Mouse (Mus musculus) neural tube, embryonic 13.5 days (tissue): ENCODE measurements at regions not wholly inside any gene's neighbourhood (a gene's known extent, or its start where the extent isn't known, plus 50 kb on each side); places are given as distances from the start of the nearest gene placed in this dataset.
"Not testable (repeated sequence)": the region's sequence is repeated elsewhere in the genome, so short reads cannot be mapped to it uniquely, and the experiment has no call there.

Source experiments
- ATAC-seq: fragments of 200-750 bp; cut with Nextera tagmentation; 2 replicates; pipeline ENCODE4 v1.8.0; 2017; ENCODE audit warnings: low read depth, mild to moderate bottlenecking, moderate TSS enrichment, moderate library complexity
- H3K27ac ChIP-seq: fragments of 300-500 bp; sonication (generic); replicated peaks from 2 replicates; pipeline ENCODE4 v1.5.1; 2015; ENCODE audit warnings: moderate library complexity, mild to moderate bottlenecking, inconsistent platforms
- H3K27me3 ChIP-seq: fragments of 300-500 bp; sonication (generic); 2 replicates; pipeline ENCODE4 v1.6.1; 2015; ENCODE audit warnings: mild to moderate bottlenecking, inconsistent platforms
- H3K36me3 ChIP-seq: fragments of 300-500 bp; sonication (generic); 2 replicates; pipeline ENCODE4 v1.6.1; 2015; ENCODE audit warnings: mild to moderate bottlenecking, inconsistent platforms
- H3K4me1 ChIP-seq: fragments of 300-500 bp; sonication (generic); replicated peaks from 2 replicates; pipeline ENCODE4 v1.6.1; 2015; ENCODE audit warnings: inconsistent platforms
- H3K4me2 ChIP-seq: fragments of 300-500 bp; sonication (generic); 2 replicates; pipeline ENCODE4 v1.6.1; 2015; ENCODE audit warnings: inconsistent platforms, mild to moderate bottlenecking, moderate library complexity
- H3K4me3 ChIP-seq: fragments of 300-500 bp; sonication (generic); 2 replicates; pipeline ENCODE4 v1.5.1; 2015; ENCODE audit warnings: mild to moderate bottlenecking, inconsistent platforms
- H3K9ac ChIP-seq: fragments of 300-500 bp; sonication (generic); 2 replicates; pipeline ENCODE4 v1.6.1; 2015; ENCODE audit warnings: moderate library complexity, mild to moderate bottlenecking, inconsistent platforms
- H3K9me3 ChIP-seq: fragments of 300-500 bp; sonication (generic); 2 replicates; pipeline ENCODE4 v1.6.1; 2016; ENCODE audit warnings: inconsistent platforms
- WGBS: fragments of 180-500 bp; shearing (Covaris S2); methylation state at CpG from one replicate; pipeline ENCODE4 v1.1.7; 2015; 5-methylcytosine and 5-hydroxymethylcytosine counted together

- Histone ChIP-seq H3K27me3 (no peaks in the 10 kb centered on the region), H3K27ac (no peak overlapping the region), H3K4me2 (no peak overlapping the region), H3K4me1 (no peaks in the 10 kb centered on the region), H3K9me3 (no peaks in the 10 kb centered on the region), H3K4me3 (no peak overlapping the region), H3K9ac (no peak overlapping the region), H3K36me3 (no peaks in the 10 kb centered on the region)
- ATAC-seq, result no peak
- 86% methylated on average over 11 of the region's 11 CpGs for WGBS
Measured at GRCm38 (mm10) chr6:5663433-5664175, 61.8 kb upstream of the Dync1i1 start.

GRCm38 (mm10) chr6:5645150-5645732 lies 80.2 kb upstream of the Dync1i1 start:
- Histone ChIP-seq H3K36me3 (no peaks in the 10 kb centered on the region), H3K4me3 (no peak overlapping the region), H3K27me3 (no peaks in the 10 kb centered on the region), H3K9ac (no peak overlapping the region), H3K4me2 (no peak overlapping the region), H3K27ac (no peak overlapping the region), H3K4me1 (no peaks in the 10 kb centered on the region), H3K9me3 (no peaks in the 10 kb centered on the region)
- ATAC-seq, result peak; percentile 65
- WGBS, result 30% methylated on average over 9 of the region's 9 CpGs

- Histone ChIP-seq H3K27ac (no peak overlapping the region), H3K27me3 (no peaks in the 10 kb centered on the region), H3K36me3 (no peaks in the 10 kb centered on the region), H3K4me3 (no peak overlapping the region), H3K9me3 (no peaks in the 10 kb centered on the region), H3K4me2 (no peak overlapping the region), H3K9ac (no peak overlapping the region), H3K4me1 (no peaks in the 10 kb centered on the region)
- WGBS, result 84% methylated on average over 9 of the region's 9 CpGs
- ATAC-seq, result no peak
Measured at GRCm38 (mm10) chr6:5634222-5634621, 91.2 kb upstream of the Dync1i1 start.

GRCm38 (mm10) chr6:5633036-5633708 lies 92.3 kb upstream of the Dync1i1 start:
- ATAC-seq, result peak; percentile 84

GRCm38 (mm10) chr6:5624085-5624484 lies 101.4 kb upstream of the Dync1i1 start:
- no peak overlapping the region for H3K4me2 ChIP-seq
- H3K9me3 ChIP-seq, result peaks cover 4% of the 10 kb centered on the region; the same call in 1 of the 2 replicates
- H3K36me3 ChIP-seq, result no peaks in the 10 kb centered on the region
- 87% methylated on average over 2 of the region's 2 CpGs for WGBS
- no peak overlapping the region for H3K4me3 ChIP-seq
- no peak overlapping the region for H3K27ac ChIP-seq
- no peaks in the 10 kb centered on the region for H3K4me1 ChIP-seq
- ATAC-seq, result no peak
- no peaks in the 10 kb centered on the region for H3K27me3 ChIP-seq
- no peak overlapping the region for H3K9ac ChIP-seq

More at GRCm38 (mm10) chr6:5633036-5633708, 92.3 kb upstream of the Dync1i1 start:
- Histone ChIP-seq H3K4me1 (no peaks in the 10 kb centered on the region), H3K9ac (no peak overlapping the region), H3K4me3 (no peak overlapping the region), H3K9me3 (no peaks in the 10 kb centered on the region), H3K27ac (no peak overlapping the region), H3K27me3 (no peaks in the 10 kb centered on the region), H3K4me2 (0 out of 2 replicates have a peak overlapping the region, but pooled peaks have one; percentile 9), H3K36me3 (no peaks in the 10 kb centered on the region)
- 23% methylated on average over 10 of the region's 10 CpGs for WGBS

- H3K4me2 ChIP-seq, result no peak overlapping the region
- H3K9me3 ChIP-seq, result peaks cover 4% of the 10 kb centered on the region; the same call in 1 of the 2 replicates
- H3K27ac ChIP-seq, result no peak overlapping the region
- no peaks in the 10 kb centered on the region for H3K27me3 ChIP-seq
- no peak for ATAC-seq
- WGBS, result 94% methylated on average over 3 of the region's 3 CpGs
- no peaks in the 10 kb centered on the region for H3K4me1 ChIP-seq
- no peak overlapping the region for H3K4me3 ChIP-seq
- no peaks in the 10 kb centered on the region for H3K36me3 ChIP-seq
- no peak overlapping the region for H3K9ac ChIP-seq
Measured at GRCm38 (mm10) chr6:5621582-5621981, 103.9 kb upstream of the Dync1i1 start.

- H3K27ac ChIP-seq, result no peak overlapping the region
- WGBS, result 79% methylated on average over 6 of the region's 6 CpGs
- H3K9ac ChIP-seq, result no peak overlapping the region
- H3K4me2 ChIP-seq, result no peak overlapping the region
- no peaks in the 10 kb centered on the region for H3K36me3 ChIP-seq
- no peak overlapping the region for H3K4me3 ChIP-seq
- H3K9me3 ChIP-seq, result no peaks in the 10 kb centered on the region
- no peaks in the 10 kb centered on the region for H3K4me1 ChIP-seq
- ATAC-seq, result no peak
- no peaks in the 10 kb centered on the region for H3K27me3 ChIP-seq
Measured at GRCm38 (mm10) chr6:5594011-5594410, 97.9 kb upstream of the Pdk4 start.

- WGBS, result 7% methylated on average over 10 of the region's 10 CpGs
- Histone ChIP-seq H3K27me3 (no peaks in the 10 kb centered on the region), H3K9ac (no peak overlapping the region), H3K9me3 (no peaks in the 10 kb centered on the region), H3K36me3 (no peaks in the 10 kb centered on the region), H3K4me1 (no peaks in the 10 kb centered on the region), H3K27ac (no peak overlapping the region), H3K4me2 (no peak overlapping the region), H3K4me3 (no peak overlapping the region)
- ATAC-seq, result peak; percentile 77
Measured at GRCm38 (mm10) chr6:5589635-5590034, 93.5 kb upstream of the Pdk4 start.

GRCm38 (mm10) chr6:5582923-5583525 lies 86.9 kb upstream of the Pdk4 start:
- Histone ChIP-seq H3K36me3 (no peaks in the 10 kb centered on the region), H3K9me3 (no peaks in the 10 kb centered on the region), H3K27ac (no peak overlapping the region), H3K4me2 (no peak overlapping the region), H3K9ac (no peak overlapping the region), H3K27me3 (no peaks in the 10 kb centered on the region), H3K4me1 (no peaks in the 10 kb centered on the region), H3K4me3 (no peak overlapping the region)
- 93% methylated on average over 2 of the region's 2 CpGs for WGBS
- ATAC-seq, result no peak

- H3K9me3 ChIP-seq, H3K4me1 ChIP-seq, H3K36me3 ChIP-seq, ATAC-seq, H3K4me3 ChIP-seq, H3K27ac ChIP-seq, H3K4me2 ChIP-seq, H3K9ac ChIP-seq, H3K27me3 ChIP-seq: not testable (repeated sequence)
- 88% methylated on average over 2 of the region's 2 CpGs for WGBS
Measured at GRCm38 (mm10) chr6:5576891-5577290, 80.8 kb upstream of the Pdk4 start.

- WGBS, result 79% methylated on average over 5 of the region's 5 CpGs
- H3K27ac ChIP-seq, result no peak overlapping the region
- no peaks in the 10 kb centered on the region for H3K4me1 ChIP-seq
- no peaks in the 10 kb centered on the region for H3K36me3 ChIP-seq
- H3K9me3 ChIP-seq, result no peaks in the 10 kb centered on the region
- no peak for ATAC-seq
- no peaks in the 10 kb centered on the region for H3K27me3 ChIP-seq
- no peak overlapping the region for H3K4me3 ChIP-seq
- no peak overlapping the region for H3K9ac ChIP-seq
- H3K4me2 ChIP-seq, result no peak overlapping the region
Measured at GRCm38 (mm10) chr6:5566582-5566981, 70.5 kb upstream of the Pdk4 start.

GRCm38 (mm10) chr6:5565049-5565448 lies 68.9 kb upstream of the Pdk4 start:
- WGBS, result 75% methylated on average over 2 of the region's 2 CpGs
- Histone ChIP-seq H3K36me3 (no peaks in the 10 kb centered on the region), H3K27ac (no peak overlapping the region), H3K9me3 (no peaks in the 10 kb centered on the region), H3K27me3 (no peaks in the 10 kb centered on the region), H3K4me3 (no peak overlapping the region), H3K9ac (no peak overlapping the region), H3K4me1 (no peaks in the 10 kb centered on the region), H3K4me2 (no peak overlapping the region)
- ATAC-seq, result no peak
